Mouse (Mus musculus) WW6 (cell line): ENCODE results near the gene Opa3.

Experiments used
- DNase-seq: peaks from one replicate; pipeline ENCODE4 v3.0.0-alpha.2; 2013; ENCODE audit warnings: low read depth, low spot score

The Opa3 gene

DNA sequence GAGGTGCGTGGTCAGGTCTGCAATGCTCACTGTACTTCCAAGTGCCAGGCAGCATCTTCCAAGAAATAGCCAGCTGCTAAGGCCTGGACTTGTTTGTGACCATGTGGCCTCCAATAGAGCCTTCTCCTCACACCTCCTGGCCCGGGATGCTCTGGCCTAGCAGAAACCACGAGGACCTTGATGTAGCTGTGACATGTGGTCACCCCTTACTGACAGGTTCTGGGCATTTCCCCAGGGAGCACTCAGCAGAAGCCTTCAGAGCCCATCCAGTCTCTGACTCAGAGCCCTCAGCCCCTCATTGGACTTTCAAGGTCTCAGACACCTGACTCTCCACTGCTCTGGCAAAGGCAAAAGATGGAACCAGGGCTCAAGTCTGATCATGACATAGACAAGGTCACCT lies 16.9 kb downstream of the Opa3 start:
- DNase-seq, result no peak

- DNase-seq, result no peak
Measured at GRCm38 (mm10) chr7:19246855-19247254, 18.7 kb downstream of the Opa3 start.

- no peak for DNase-seq
Measured at GRCm38 (mm10) chr7:19247511-19247910, 19.4 kb downstream of the Opa3 start.

- no peak for DNase-seq
Measured at GRCm38 (mm10) chr7:19252078-19252477, 23.9 kb downstream of the Opa3 start.

DNA sequence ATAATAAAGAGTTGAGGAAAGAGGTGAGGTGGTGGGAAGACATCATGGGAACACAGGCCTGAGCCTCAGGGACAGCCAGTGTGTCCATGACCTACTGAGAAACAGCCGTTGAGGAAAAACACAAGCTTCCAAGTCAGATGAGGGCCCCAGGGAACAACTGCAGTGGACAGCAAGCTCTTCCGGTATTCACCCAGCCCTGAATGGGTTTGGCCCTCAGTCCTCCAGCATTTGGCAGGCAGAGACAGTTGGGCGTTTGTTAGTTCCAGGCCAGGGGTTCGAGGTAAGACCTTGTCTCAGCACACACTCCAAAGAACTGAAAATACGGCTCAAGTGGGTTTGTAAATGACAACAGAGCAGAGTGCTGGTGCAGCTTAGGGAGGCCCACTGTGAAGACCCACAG lies 25.3 kb downstream of the Opa3 start:
- no peak for DNase-seq

DNA sequence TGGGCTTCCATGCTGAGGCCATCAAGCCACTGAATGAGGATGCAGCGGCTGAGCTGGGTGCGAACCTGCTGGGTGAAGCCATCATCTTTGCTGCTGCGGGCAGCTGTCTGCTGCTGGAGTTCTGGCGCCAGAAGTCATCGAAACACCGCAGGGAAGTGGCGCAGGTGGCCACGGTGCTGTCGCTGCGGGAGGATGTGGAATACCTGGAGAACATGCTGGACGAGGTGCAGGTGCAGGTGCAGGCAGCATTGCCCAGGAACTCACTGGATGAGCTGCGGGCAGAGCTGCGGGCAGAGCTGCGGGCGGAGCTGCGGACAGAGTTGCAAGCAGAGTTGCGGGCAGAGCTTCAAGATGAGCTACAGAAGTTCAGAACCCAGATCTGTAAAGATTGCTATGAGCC lies 27.3 kb downstream of the Opa3 start:
- DNase-seq, result no peak

DNA sequence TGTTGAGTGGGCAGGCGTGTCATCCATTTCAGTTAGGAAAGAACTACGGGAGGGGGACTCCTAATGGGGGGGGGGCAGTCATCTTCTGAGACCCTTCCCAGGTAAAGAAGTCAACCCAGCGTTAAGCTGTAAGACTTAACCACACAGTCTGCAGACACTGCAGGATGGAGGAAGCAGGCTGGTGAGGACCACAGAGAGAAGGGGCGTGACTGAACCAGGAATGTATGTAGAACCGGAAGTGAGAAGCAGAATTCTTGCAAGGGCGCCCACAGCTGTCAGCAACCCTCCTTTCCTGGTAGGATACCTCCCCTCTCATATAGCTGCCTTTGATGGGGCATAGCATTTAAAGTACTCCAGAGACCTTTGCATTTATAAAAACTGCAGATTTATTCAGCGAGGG lies 28.4 kb downstream of the Opa3 start:
- no peak for DNase-seq

GRCm38 (mm10) chr7:19257390-19258022 lies 29.4 kb downstream of the Opa3 start:
- peak; percentile 90 for DNase-seq

- no peak for DNase-seq
Measured at GRCm38 (mm10) chr7:19258336-19258735, 30.2 kb downstream of the Opa3 start.

DNA sequence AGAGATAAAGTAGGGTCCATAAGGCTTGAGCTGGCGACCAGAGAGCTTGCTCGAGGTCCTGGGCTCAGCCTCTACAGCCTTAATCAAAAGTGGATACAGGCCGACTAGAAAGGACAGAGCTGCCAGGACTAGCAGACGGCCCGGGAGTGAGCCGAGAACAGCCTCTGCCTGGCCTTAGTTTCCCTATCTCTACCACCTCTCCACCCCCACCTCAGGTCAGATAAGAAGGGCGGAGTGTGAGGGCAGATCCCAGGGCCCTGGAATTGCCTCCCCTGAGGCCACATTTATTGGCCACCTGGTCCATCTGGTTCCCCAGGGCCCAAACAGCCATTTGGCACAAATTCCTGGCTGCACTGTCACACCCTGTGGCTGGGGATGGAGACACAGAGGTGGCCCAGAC lies 37.0 kb downstream of the Opa3 start:
- DNase-seq, result no peak

DNA sequence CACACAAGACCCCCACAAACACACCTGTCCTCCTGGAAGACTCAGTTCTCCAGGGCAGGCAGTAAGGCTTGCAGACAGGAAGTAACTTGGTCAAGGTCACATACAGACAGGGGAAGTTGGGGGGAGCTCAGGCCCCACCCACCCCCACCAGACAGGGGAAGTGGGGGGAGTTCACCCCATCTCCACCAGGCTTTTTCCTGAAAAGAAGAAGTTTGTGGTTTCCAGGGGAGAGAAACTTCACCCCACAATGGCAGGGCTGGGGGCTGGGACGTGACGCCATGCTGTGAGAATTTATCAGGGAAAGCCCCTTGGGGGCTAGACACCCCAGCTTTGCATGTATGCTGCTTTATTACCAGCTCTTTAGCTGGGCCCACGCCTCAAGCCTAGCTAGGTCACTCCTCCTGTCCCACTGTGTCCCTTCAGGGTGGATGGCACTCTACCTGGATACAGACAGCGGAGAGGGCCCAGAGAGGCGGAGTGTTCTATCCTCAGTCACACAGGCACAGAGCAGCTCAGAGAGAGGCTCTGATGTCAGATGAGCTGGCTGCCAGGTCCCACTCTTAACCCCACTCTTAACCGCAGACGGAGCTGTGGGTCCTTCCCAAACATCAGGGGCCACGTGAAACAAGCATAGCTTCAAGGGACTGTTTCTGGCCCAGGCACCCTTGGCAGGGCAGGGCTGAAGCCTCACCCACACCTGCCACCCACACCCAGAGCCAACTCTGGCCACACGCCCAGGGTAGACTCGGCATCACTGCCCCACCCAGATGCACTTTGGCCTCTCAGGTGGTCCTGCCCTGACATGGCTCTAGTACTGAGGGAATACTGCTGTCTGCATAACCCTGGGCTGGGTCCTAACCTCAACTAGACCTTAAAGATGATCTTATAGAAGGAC lies 38.0 kb downstream of the Opa3 start:
- DNase-seq, result no peak

DNA sequence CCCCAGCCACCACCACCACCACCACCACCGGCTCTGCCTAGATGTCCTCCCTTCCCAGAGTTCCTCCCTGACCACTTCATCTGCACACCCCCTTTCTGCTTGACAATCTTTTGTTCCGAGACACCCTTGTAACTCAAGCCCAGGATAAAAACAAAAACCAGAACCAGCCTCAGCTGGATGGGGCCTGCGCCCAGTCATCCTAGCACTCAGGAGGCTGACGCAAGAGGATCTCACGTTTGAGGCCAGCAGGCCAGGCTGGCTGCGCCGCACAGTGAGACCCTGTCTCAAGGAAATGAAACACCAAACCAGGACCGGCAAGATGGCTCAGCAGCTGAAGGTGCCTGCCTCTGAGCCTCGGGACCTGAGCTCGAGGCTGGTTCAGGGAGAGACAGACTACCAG lies 38.9 kb downstream of the Opa3 start:
- DNase-seq, result no peak

GRCm38 (mm10) chr7:19268993-19269681 lies 41.0 kb downstream of the Opa3 start:
- no peak for DNase-seq

- DNase-seq, result no peak
Measured at GRCm38 (mm10) chr7:19269721-19270441, 41.7 kb downstream of the Opa3 start.

GRCm38 (mm10) chr7:19270509-19271237 lies 42.5 kb downstream of the Opa3 start:
- DNase-seq, result no peak

DNA sequence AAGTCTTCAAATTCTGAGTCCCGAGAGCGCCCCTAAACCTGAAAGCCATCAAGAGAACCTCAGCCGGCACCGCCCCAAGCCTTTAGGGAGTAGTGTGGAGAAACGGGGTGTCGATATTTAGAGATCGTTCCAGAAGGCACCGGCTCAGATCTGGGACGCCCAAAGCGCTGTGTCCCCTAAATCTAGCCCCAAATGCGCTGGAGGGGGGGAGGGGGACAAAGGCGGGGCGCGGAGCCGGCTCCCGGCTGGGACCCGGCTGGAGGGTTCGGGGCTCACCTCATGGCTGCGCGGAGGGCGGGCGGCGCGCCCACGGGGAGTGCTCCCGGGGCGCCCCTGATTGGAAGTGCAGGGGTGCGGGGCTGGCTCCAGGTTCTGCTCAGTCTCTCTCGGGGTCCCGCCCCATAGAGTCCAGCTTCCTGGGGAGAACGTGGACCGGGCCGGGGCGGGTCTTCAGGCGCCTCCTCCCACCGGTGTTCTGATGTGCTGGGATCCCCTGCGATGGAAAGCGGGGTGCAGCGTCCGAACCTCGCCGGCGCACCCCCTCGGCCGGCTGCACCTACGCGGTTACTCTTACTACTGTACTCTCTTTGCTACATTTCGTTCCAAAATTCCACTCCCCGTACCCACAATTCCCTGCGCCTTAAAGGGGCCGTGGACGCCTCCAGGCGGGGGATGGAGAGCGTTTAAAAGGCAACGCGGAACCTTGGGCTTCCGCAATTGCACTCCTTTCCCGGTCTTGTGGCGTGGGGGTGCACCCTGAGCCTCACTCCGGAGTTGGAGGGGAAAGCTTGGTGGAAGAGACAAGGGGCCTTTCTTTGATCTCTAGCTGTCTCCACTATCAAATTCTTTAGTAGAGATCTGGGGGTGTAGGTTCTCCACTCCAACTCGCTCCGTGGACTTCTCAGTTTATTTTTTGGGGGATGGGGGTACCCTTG lies 43.4 kb downstream of the Opa3 start, which contains the start of gene Vasp:
TSS of gene Vasp (minus strand) at position 580 of the 935 bp plus-strand sequence.
- peak; percentile 69 for DNase-seq

DNA sequence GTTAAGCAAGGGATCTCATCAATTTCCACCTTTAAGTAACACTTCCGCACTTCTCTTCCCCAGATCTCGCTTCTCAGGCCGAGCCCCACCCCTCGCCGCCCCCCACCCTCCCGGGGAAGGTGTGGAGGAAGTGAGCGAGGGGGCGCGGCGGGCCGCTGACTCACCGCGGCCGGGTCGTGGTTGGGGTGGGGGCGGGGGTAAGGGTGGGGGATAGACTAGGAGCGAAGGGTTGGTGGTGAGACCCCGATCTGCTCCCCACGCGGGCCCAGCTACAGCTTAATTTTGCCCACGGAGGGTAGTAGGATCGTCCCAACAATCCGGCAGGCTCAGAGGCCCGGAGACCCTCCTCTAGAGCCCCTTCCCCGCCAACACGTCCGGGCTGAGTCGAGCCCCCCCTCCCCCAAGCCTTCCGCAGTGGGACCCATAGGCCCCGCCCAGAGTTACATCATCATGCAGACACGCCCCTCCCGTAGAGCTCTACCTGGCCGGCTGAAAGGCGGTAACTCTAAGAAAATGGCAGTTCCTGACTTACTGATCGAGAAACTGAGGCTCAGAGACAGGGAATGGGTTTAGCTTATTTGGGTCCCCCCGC lies 44.1 kb downstream of the Opa3 start:
- DNase-seq, result no peak

DNA sequence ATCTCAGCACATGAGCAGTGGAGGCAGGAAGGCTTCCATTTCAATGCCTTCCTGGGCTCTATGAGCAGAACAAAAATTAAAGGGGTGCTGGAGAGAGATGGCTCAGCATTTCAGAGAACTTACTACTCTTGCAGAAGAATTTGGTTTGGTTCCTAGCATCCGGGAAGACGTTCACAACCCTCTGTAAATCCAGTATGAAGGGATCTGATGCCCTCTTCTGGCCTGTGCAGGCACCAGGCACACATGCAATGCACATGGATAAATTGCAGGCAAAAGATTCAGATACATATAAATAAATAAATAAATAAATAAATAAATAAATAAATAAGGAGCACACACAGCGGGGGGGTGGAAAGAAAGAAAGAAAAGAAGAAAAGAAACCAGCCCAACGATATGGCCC lies 48.1 kb downstream of the Opa3 start:
- no peak for DNase-seq

- DNase-seq, result no peak
Measured at GRCm38 (mm10) chr7:19279052-19279451, 50.9 kb downstream of the Opa3 start.
